Mouse (Mus musculus): ENCODE measurements around the gene Sesn1. TPM values are rescaled to one million over a fixed set of nuclear protein-coding genes. Genes with fewer than 3 reads are reported as not detected.
"Not testable (repeated sequence)": the region's sequence is repeated elsewhere in the genome, so short reads cannot be mapped to it uniquely, and the experiment has no call there.

Gene Sesn1
- total and polyA plus RNA-seq, 2 experiments = 5.7 to 24.6 TPM

DNA sequence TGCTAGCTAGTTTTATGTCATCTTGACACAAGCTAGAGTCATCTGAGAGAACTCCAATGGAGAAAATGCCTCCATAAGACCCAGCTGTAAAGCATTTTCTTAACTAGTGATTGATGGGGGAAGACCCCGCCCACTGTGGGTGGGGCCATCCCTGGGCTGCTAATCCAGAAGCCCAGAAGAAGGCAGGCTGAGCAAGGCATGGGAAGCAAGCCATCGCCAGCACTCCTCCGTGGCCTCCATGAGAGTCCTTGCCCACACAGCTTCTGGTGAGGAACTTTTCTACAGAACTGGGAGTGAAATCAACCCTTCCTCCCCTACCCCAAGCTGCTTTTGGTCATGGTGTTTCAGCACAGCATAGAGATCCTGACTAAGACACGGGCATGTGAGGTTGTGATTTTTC lies 129.4 kb downstream of the Sesn1 start:
- WGBS = 82% methylated on average over 4 of the region's 4 CpGs
- Histone ChIP-seq H3K79me2 (ENCODE audit: control insufficient read depth, insufficient read depth, low read length) (no peaks in the 10 kb centered on the region), H3K36me3 (ENCODE audit: control insufficient read depth, insufficient read depth, low read length) (no peaks in the 10 kb centered on the region), H3K27ac (replicated peaks; ENCODE audit: insufficient read depth, low read depth, low read length) (no peak overlapping the region), H3K4me3 (ENCODE audit: insufficient read depth, low read depth, low read length) (no peak overlapping the region), H3K9ac (ENCODE audit: low read depth, low read length) (no peak overlapping the region), H3K27me3 (ENCODE audit: control insufficient read depth, insufficient read depth, low read length) (no peaks in the 10 kb centered on the region), H3K4me1 (ENCODE audit: control insufficient read depth, insufficient read depth, low read length) (0 out of 2 replicates have a peak, but pooled peaks cover 3% of the 10 kb centered on the region)
- TF ChIP-seq POLR2A (IDR thresholded peaks at IDR 0.05; ENCODE audit: extremely low read depth, insufficient read depth, low read length) (no peak), CTCF (IDR thresholded peaks at IDR 0.05; ENCODE audit: low read depth, low read length) (no peak)
- no peak for DNase-seq (ENCODE audit: extremely low read depth, low read depth, low spot score)

DNA sequence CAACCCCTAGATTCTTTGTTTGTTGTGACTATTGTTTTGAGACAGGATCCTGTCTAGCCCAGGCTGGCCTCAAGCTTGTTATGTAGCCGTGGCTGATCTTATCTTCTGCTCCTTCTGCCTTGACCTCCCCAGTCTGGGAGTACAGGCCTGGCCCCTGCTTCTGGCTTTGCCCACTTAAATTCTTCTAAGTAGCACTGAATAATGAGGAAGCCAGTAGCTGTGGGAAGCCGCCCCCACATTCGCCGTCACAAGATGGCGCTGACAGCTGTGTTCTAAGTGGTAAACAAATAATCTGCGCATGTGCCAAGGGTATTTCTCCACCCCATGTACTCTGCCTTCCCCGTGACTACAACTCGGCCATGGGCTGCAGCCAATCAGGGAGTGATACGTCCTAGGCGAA lies 142.6 kb downstream of the Sesn1 start:
- not testable (repeated sequence) for H3K4me1 ChIP-seq (ENCODE audit: control insufficient read depth, insufficient read depth, low read length); H3K79me2 ChIP-seq (ENCODE audit: control insufficient read depth, insufficient read depth, low read length); H3K27me3 ChIP-seq (ENCODE audit: control insufficient read depth, insufficient read depth, low read length); H3K27ac ChIP-seq (replicated peaks; ENCODE audit: insufficient read depth, low read depth, low read length); H3K36me3 ChIP-seq (ENCODE audit: control insufficient read depth, insufficient read depth, low read length); DNase-seq (ENCODE audit: extremely low read depth, low read depth, low spot score); H3K4me3 ChIP-seq (ENCODE audit: insufficient read depth, low read depth, low read length); H3K9ac ChIP-seq (ENCODE audit: low read depth, low read length)
- 91% methylated on average over 10 of the region's 10 CpGs for WGBS

DNA sequence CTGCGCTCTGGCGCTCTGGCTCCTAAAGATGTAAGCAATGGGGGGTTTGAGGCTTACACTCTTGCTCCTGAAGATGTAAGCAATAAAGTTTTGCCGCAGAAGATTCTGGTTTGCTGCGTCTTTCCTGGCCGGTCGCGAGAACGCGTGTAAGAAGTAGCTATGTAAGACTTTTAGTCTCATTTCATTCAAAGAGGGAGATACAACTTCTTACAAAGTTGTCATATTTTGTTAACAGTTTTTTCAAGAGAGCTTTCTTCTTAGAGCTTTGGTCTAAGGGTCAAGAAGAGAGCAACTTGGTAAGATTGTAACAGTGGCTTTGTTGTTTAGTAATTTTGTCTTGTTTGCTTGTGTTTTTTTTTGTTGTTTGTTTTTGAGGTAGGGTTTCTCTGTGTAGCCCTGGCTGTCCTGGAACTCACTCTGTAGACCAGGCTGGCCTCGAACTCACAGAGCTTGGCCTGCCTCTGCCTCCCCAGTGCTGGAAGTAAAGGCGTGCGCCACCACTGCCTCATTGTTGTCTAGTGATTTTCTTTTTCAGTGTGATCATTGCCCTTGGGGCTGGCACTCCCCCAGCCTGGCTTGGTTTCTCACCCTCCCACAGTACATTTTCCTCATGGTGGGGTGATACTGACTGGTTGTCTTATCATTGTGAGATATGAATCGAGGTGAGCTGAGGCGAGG lies 143.3 kb downstream of the Sesn1 start:
- TF ChIP-seq CTCF (IDR thresholded peaks at IDR 0.05; ENCODE audit: low read depth, low read length) (no peak), POLR2A (IDR thresholded peaks at IDR 0.05; ENCODE audit: extremely low read depth, insufficient read depth, low read length) (no peak)
- no peak overlapping the region for H3K27ac ChIP-seq (replicated peaks; ENCODE audit: insufficient read depth, low read depth, low read length)
- H3K4me1 ChIP-seq (ENCODE audit: control insufficient read depth, insufficient read depth, low read length) = no peaks in the 10 kb centered on the region
- WGBS = 97% methylated on average over 14 of the region's 14 CpGs
- no peak for DNase-seq (ENCODE audit: extremely low read depth, low read depth, low spot score)
- no peaks in the 10 kb centered on the region for H3K27me3 ChIP-seq (ENCODE audit: control insufficient read depth, insufficient read depth, low read length)
- H3K79me2 ChIP-seq (ENCODE audit: control insufficient read depth, insufficient read depth, low read length) = no peaks in the 10 kb centered on the region
- no peak overlapping the region for H3K4me3 ChIP-seq (ENCODE audit: insufficient read depth, low read depth, low read length)
- H3K36me3 ChIP-seq (ENCODE audit: control insufficient read depth, insufficient read depth, low read length) = no peaks in the 10 kb centered on the region
- no peak overlapping the region for H3K9ac ChIP-seq (ENCODE audit: low read depth, low read length)

DNA sequence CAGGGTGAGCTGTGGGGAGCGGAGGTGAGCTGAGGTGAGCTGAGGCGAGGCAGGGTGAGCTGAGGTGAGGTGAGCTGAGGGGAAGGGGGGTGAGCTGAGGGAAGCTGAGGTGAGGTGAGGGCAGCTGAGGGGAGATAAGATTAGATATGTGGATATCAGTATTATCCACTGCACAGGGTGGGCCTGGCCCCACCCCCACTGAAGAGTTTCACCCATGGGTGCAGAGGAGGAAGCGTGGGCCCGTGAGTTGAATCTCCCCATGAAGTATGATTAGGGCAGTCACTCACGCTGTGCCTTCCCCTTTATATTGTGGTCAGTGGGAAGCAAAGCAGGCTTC lies 143.8 kb downstream of the Sesn1 start:
- 93% methylated on average over 5 of the region's 5 CpGs for WGBS

DNA sequence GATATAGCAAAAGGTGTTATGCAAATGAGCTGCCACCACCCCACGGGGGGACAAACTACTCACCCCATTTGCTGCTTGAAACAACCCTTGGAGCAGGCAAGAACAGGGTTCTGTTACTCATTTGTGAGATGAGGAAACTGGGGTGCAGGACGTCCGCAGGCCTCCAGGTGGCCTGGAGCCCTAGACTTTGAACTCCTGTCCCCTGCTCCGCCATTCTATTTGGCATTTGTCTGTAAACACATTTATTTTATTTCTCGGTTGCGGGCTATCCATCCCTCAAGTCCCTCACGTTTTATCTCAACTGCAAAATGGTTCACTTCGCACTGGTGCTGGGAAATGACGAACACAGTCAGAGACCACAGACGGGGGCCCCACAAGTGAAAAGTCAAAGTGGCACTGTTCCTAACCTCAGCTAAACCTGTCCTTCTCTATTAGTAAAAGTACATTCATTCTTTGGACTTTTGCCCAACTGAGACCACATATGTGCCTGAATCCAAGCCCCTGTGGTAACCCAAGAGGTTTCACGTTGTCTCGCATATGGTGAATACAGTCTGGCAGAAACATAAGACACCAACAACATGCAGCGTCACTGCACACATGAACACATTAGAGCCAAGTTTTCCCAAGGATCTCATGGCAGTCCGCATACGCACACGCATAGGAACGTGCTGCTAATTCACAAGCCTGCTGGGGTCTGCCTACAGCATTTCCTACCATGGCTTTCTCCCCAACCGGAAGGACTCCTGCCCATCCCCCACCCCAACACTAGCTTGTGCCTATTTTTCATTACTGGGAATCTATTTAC lies 147.9 kb downstream of the Sesn1 start:
- H3K27ac ChIP-seq (replicated peaks; ENCODE audit: insufficient read depth, low read depth, low read length) = no peak overlapping the region
- 89% methylated on average over 18 of the region's 18 CpGs for WGBS
- TF ChIP-seq POLR2A (IDR thresholded peaks at IDR 0.05; ENCODE audit: extremely low read depth, insufficient read depth, low read length) (no peak), CTCF (IDR thresholded peaks at IDR 0.05; ENCODE audit: low read depth, low read length) (no peak)

More for the DNA sequence above, 143.8 kb downstream of the Sesn1 start:
- no peaks in the 10 kb centered on the region for H3K79me2 ChIP-seq (ENCODE audit: control insufficient read depth, insufficient read depth, low read length)
- no peaks in the 10 kb centered on the region for H3K27me3 ChIP-seq (ENCODE audit: control insufficient read depth, insufficient read depth, low read length)
- no peak overlapping the region for H3K4me3 ChIP-seq (ENCODE audit: insufficient read depth, low read depth, low read length)
- H3K4me1 ChIP-seq (ENCODE audit: control insufficient read depth, insufficient read depth, low read length) = no peaks in the 10 kb centered on the region
- H3K9ac ChIP-seq (ENCODE audit: low read depth, low read length) = no peak overlapping the region
- H3K27ac ChIP-seq (replicated peaks; ENCODE audit: insufficient read depth, low read depth, low read length) = no peak overlapping the region
- no peaks in the 10 kb centered on the region for H3K36me3 ChIP-seq (ENCODE audit: control insufficient read depth, insufficient read depth, low read length)
- TF ChIP-seq CTCF (IDR thresholded peaks at IDR 0.05; ENCODE audit: low read depth, low read length) = no peak
- no peak for TF ChIP-seq POLR2A (IDR thresholded peaks at IDR 0.05; ENCODE audit: extremely low read depth, insufficient read depth, low read length)
- DNase-seq (ENCODE audit: extremely low read depth, low read depth, low spot score) = no peak

More for the DNA sequence above, 147.9 kb downstream of the Sesn1 start:
- DNase-seq (ENCODE audit: extremely low read depth, low read depth, low spot score) = no peak
- Histone ChIP-seq H3K79me2 (ENCODE audit: control insufficient read depth, insufficient read depth, low read length) (no peaks in the 10 kb centered on the region), H3K9ac (ENCODE audit: low read depth, low read length) (no peak overlapping the region), H3K4me3 (ENCODE audit: insufficient read depth, low read depth, low read length) (no peak overlapping the region), H3K27me3 (ENCODE audit: control insufficient read depth, insufficient read depth, low read length) (no peaks in the 10 kb centered on the region), H3K4me1 (ENCODE audit: control insufficient read depth, insufficient read depth, low read length) (no peaks in the 10 kb centered on the region), H3K36me3 (ENCODE audit: control insufficient read depth, insufficient read depth, low read length) (no peaks in the 10 kb centered on the region)

Other genes with a start within 250 kb of the Sesn1 start
- 7.9 and 10.3 TPM in 2 replicates for gene Ccdc162, start 93.3 kb upstream of the Sesn1 start, total RNA-seq (2014; rRNA removed)
- 6.0 and 7.1 TPM in 2 replicates for gene Ccdc162, start 93.3 kb upstream of the Sesn1 start, polyA plus RNA-seq (2012; rRNA removed)
- gene Cep57l1, start 64 bp upstream of the Sesn1 start, total RNA-seq (2014; rRNA removed) = 8.4 and 9.2 TPM in 2 replicates
- 0.82 and 0.83 TPM in 2 replicates for gene Cep57l1, start 64 bp upstream of the Sesn1 start, polyA plus RNA-seq (2012; rRNA removed)
- gene Armc2, start 208.5 kb downstream of the Sesn1 start, total RNA-seq (2014; rRNA removed) = 0.09 and 0.13 TPM in 2 replicates
- gene Armc2, start 208.5 kb downstream of the Sesn1 start, polyA plus RNA-seq (2012; rRNA removed) = not detected in 2 replicates

All from liver, adult 2 months (tissue).